Mouse (Mus musculus) testis, adult 2 months (tissue): ENCODE measurements around the gene Ndufa4l2.

Experiments
- CTCF ChIP-seq: fragments of 200-500 bp; IDR thresholded peaks from 2 replicates; pipeline ENCODE4 v1.5.1; 2012; ENCODE audit warnings: low read depth, mild to moderate bottlenecking, inconsistent platforms, low read length, moderate library complexity; ENCODE audit not compliant: control insufficient read depth, insufficient read depth, insufficient replicate concordance
- POLR2A ChIP-seq: fragments of 200-500 bp; IDR thresholded peaks from 2 replicates; pipeline ENCODE4 v1.6.1; 2012; ENCODE audit warnings: low read depth, mild to moderate bottlenecking, inconsistent platforms, low read length, moderate library complexity; ENCODE audit not compliant: control insufficient read depth

DNA sequence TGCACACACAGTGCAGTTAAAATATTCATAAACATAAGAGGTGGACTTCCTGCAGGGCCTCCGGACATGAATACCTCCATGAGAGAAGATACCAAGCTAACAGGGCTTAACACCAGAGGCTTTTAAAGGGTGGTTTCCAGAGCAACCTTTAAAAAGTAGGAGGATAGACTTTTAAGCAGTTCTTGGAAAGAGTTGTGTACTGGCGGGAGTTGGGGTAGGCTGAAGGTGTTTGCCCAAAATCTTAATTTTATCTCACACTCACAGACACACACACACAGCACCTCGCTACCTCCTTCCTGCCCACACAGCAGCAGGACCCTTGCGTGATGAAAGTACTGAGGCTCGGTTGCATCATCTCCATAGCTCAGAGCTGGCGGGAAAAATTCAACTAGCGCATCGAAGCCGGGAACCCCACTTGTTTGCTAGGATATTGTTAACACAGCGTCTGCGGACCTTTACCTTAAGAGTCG, 6.9 kb downstream of the Ndufa4l2 start:
- TF ChIP-seq POLR2A, result no peak
- no peak for TF ChIP-seq CTCF
